Mouse (Mus musculus) G1E (cell line): ENCODE results near the gene Bag1.

ENCODE experiments used
- CTCF ChIP-seq: IDR thresholded peaks from 2 replicates; pipeline ENCODE4 v1.5.1; 2012; ENCODE audit warnings: low read depth, low read length, inconsistent platforms, mixed read lengths
- GATA1 ChIP-seq: IDR thresholded peaks from 2 replicates; pipeline ENCODE4 v1.6.1; 2012; ENCODE audit warnings: borderline replicate concordance, low read length, inconsistent platforms, mixed read lengths

GRCm38 (mm10) chr4:40963536-40963935 lies 15.4 kb upstream of the Bag1 start:
- TF ChIP-seq CTCF = no peak
- TF ChIP-seq GATA1 = no peak
